Mouse (Mus musculus): ENCODE data around the gene Isl1. TPM values are rescaled to one million over a fixed set of nuclear protein-coding genes. Genes with fewer than 3 reads are reported as not detected.

Isl1 gene
- polyA plus RNA-seq, 1 experiment from 2014 or later: not detected

GRCm38 (mm10) chr13:116305721-116306120 is 3.8 kb downstream of the Isl1 start:
- DNase-seq (ENCODE audit: low read depth, low spot score) (no peak), ATAC-seq (no peak)
- ChIA-PET CTCF (no interaction called here), POLR2A (no interaction called here)
- H3K27me3 ChIP-seq: peaks cover 59% of the 10 kb centered on the region
- in situ Hi-C loops (cut with MboI; ENCODE audit: low pct_unique_long_range_greater_than_20kb): no loop called here
- TF ChIP-seq CTCF (IDR thresholded peaks at IDR 0.05): no peak

DNA sequence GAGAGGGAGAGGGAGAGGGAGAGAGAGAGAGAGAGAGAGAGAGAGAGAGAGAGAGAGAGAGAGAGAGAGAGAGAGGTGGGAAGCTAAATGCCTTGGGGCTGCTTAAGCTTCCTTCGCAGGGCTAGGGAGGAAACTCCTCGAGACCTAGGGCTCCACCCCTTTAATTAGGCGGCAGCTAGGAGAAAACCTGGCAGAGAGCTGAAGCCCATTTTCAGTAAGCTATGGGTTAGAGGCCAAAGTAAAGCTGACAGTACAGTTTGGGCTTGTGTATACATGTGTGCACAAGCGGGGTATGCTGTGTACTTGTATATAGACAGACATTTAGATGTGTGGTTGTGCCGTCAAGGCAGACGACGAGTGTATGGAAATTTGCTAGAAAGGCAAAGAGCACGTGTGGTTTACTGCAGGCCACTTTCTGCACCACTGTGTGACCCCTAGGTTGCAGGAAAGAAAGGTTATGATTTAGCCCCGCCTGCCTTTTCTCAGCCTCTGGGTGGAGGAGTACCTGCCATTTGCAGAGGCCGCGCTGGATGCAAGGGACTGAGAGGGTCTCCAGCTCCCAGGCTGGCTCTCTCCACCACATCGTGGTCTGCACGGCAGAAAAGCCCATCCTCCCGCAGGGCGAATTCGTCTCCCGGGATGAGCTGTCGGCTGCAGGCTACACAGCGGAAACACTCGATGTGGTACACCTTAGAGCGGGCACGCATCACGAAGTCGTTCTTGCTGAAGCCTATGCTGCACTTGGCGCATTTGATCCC is 4.6 kb downstream of the Isl1 start:
- ATAC-seq: no peak
- ChIA-PET POLR2A (no interaction called here), CTCF (no interaction called here)
- in situ Hi-C loops (cut with MboI; ENCODE audit: low pct_unique_long_range_greater_than_20kb): no loop called here
- DNase-seq (ENCODE audit: low read depth, low spot score): no peak
- peaks cover 59% of the 10 kb centered on the region for H3K27me3 ChIP-seq
- TF ChIP-seq CTCF (IDR thresholded peaks at IDR 0.05): no peak

- in situ Hi-C loops (cut with MboI; ENCODE audit: low pct_unique_long_range_greater_than_20kb): no loop called here
- POLR2A ChIA-PET: no interaction called here
- CTCF ChIA-PET: no interaction called here
- no peak for ATAC-seq
- no peak for TF ChIP-seq CTCF (IDR thresholded peaks at IDR 0.05)
- H3K27me3 ChIP-seq: peaks cover 63% of the 10 kb centered on the region
- no peak for DNase-seq (ENCODE audit: low read depth, low spot score)
Observed at GRCm38 (mm10) chr13:116303766-116304165, 5.7 kb downstream of the Isl1 start.

GRCm38 (mm10) chr13:116302861-116303260 is 6.6 kb downstream of the Isl1 start:
- H3K27me3 ChIP-seq: peaks cover 61% of the 10 kb centered on the region
- DNase-seq (ENCODE audit: low read depth, low spot score) (no peak), ATAC-seq (no peak)
- in situ Hi-C loops (cut with MboI; ENCODE audit: low pct_unique_long_range_greater_than_20kb): no loop called here
- ChIA-PET POLR2A (no interaction called here), CTCF (no interaction called here)
- TF ChIP-seq CTCF (IDR thresholded peaks at IDR 0.05): no peak

GRCm38 (mm10) chr13:116301706-116302105 is 7.8 kb downstream of the Isl1 start:
- POLR2A ChIA-PET: no interaction called here
- in situ Hi-C loops (cut with MboI; ENCODE audit: low pct_unique_long_range_greater_than_20kb): no loop called here
- DNase-seq (ENCODE audit: low read depth, low spot score): no peak
- no peak for ATAC-seq
- TF ChIP-seq CTCF (IDR thresholded peaks at IDR 0.05): no peak
- peaks cover 64% of the 10 kb centered on the region for H3K27me3 ChIP-seq
- CTCF ChIA-PET: no interaction called here

DNA sequence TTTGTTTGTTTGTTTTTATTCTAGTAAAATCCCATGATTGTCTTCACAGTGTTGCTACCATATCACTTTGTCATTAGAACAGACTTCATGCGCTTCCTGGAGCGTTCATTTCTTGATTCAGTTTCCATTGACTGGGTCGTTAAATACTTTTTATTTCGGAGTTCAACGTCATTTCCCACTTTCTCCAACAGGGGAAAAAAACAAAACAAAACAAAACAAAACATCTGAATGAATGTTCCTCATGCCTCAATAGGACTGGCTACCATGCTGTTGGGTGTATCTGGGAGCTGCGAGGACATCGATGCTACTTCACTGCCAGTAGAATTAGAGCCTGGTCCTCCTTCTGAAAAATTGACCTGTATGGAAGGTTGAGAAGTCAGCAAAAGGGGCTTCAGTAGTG is 10.2 kb downstream of the Isl1 start:
- ATAC-seq: no peak
- in situ Hi-C loops (cut with MboI; ENCODE audit: low pct_unique_long_range_greater_than_20kb): no loop called here
- peaks cover 67% of the 10 kb centered on the region for H3K27me3 ChIP-seq

GRCm38 (mm10) chr13:116298641-116299170 is 10.8 kb downstream of the Isl1 start:
- TF ChIP-seq CTCF (IDR thresholded peaks at IDR 0.05): no peak
- CTCF ChIA-PET: no interaction called here
- POLR2A ChIA-PET: no interaction called here
- ATAC-seq (no peak), DNase-seq (ENCODE audit: low read depth, low spot score) (no peak)
- in situ Hi-C loops (cut with MboI; ENCODE audit: low pct_unique_long_range_greater_than_20kb): no loop called here
- H3K27me3 ChIP-seq: peaks cover 67% of the 10 kb centered on the region

More for the DNA sequence above, 10.2 kb downstream of the Isl1 start:
- ChIA-PET CTCF (no interaction called here), POLR2A (no interaction called here)
- no peak for DNase-seq (ENCODE audit: low read depth, low spot score)
- no peak for TF ChIP-seq CTCF (IDR thresholded peaks at IDR 0.05)

DNA sequence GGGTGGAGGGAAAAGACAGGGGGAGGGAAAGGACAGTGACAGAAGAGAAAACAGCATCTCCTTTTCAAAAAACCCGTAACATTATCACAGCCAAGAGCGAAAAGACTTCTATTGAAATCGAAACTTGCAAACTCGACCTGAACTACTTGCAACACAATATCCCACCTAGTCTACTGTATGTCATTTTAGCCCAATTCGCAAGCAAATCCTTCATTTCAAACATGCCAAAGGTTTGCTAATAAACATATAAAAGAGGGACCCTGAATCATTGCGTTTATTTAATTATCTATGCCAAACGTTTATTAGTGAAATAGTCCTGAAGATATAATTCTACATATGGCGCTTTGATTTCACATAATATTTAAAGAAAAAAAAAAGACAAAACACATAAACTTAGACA is 11.5 kb downstream of the Isl1 start:
- in situ Hi-C loops (cut with MboI; ENCODE audit: low pct_unique_long_range_greater_than_20kb): no loop called here
- ATAC-seq (no peak), DNase-seq (ENCODE audit: low read depth, low spot score) (no peak)
- H3K27me3 ChIP-seq: peaks cover 70% of the 10 kb centered on the region
- POLR2A ChIA-PET: no interaction called here
- TF ChIP-seq CTCF (IDR thresholded peaks at IDR 0.05): no peak
- CTCF ChIA-PET: no interaction called here

DNA sequence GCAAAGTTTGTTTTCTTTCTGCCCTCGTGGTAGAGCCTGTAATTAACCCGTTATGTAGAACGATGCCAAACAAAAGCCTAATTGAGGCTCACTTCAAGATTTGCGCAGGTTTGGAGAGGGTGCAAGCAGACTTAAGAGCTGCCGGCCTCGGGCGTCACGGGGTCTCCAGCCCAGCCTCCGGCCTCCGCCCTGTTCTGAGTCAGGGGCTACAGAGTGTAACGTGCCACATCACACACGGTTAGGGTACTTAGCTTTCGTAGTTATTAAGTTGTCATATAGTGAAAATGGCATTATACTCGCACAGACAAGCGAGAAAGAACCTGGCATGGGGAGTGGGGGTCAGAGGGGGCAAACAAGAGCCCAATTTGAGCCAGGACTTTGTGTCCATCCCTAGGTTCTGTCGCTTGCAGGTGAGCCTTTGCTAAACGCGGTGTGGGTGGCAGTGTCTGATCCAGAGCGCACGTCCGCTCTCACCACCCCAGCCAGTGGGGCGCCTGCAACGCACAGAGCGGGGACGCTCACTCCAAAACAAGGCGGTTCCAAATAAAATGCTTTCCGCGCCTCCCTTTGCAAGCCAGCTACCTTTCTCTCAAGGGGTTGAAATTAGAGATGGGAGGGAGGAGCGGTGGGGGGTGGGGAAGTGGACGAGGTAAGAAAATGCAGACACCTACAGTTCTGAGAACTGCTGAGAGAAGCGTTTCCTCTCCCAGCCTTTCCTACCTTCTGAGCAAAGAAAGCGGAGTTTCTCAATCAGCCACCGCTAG is 12.3 kb downstream of the Isl1 start:
- CTCF ChIA-PET: no interaction called here
- no peak for DNase-seq (ENCODE audit: low read depth, low spot score)
- POLR2A ChIA-PET: no interaction called here
- no peak for TF ChIP-seq CTCF (IDR thresholded peaks at IDR 0.05)
- in situ Hi-C loops (cut with MboI; ENCODE audit: low pct_unique_long_range_greater_than_20kb): no loop called here
- H3K27me3 ChIP-seq: peaks cover 68% of the 10 kb centered on the region
- no peak for ATAC-seq

DNA sequence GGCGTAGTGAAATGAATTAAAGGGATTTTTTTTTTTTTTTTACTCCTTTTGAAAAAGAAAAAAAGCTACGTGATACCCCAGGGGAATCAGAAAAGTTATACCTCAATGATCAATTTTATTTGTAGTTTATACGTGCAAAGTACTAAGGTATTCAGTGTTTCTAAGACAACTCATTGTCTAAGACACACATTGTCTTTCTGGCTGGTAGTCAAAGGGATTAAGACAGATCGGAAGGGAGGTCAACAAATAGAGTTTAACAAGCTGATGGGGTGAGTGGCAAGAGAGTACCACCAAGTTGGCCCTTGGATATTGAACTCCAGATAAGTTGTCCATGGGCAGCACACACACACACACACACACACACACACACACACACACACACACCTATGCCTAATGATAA is 14.1 kb downstream of the Isl1 start:
- H3K27me3 ChIP-seq: peaks cover 69% of the 10 kb centered on the region
- ChIA-PET CTCF (no interaction called here), POLR2A (no interaction called here)
- ATAC-seq (no peak), DNase-seq (ENCODE audit: low read depth, low spot score) (no peak)
- in situ Hi-C loops (cut with MboI; ENCODE audit: low pct_unique_long_range_greater_than_20kb): no loop called here
- no peak for TF ChIP-seq CTCF (IDR thresholded peaks at IDR 0.05)

DNA sequence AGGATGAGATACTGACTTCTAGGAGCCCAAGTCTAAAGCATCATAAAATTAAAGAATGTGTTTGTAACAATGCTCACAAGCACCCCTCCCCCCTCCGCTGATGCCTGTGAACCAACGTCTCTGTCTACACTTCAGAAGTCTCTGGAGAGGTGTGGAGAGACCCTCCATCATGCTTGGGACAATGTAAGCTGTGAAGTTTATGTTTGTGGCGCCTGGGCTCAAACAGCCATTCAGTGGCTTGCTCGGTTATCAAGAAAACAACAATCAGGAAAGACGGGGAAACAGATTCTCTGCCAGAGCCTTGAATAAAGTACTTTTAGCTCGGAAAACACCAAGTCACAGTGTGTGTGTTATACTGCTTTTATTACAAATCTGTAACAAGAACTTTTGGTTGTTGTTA is 14.8 kb downstream of the Isl1 start:
- ATAC-seq (no peak), DNase-seq (ENCODE audit: low read depth, low spot score) (no peak)
- peaks cover 68% of the 10 kb centered on the region for H3K27me3 ChIP-seq
- ChIA-PET POLR2A (no interaction called here), CTCF (no interaction called here)
- in situ Hi-C loops (cut with MboI; ENCODE audit: low pct_unique_long_range_greater_than_20kb): no loop called here
- TF ChIP-seq CTCF (IDR thresholded peaks at IDR 0.05): no peak

All from Patski (cell line).